Mouse (Mus musculus): Measurements from ENCODE around the gene Aida.
"Not testable (repeated sequence)": the region's sequence is repeated elsewhere in the genome, so short reads cannot be mapped to it uniquely, and the experiment has no call there.

Gene Aida

GRCm38 (mm10) chr1:183296465-183296864, at the start of gene Aida:
Gene Aida, plus strand, starts transcription at chr1:183296590.
- DNase-seq (ENCODE audit: low spot score in 2 of 2) = peak; percentile 63 to 68

GRCm38 (mm10) chr1:183248144-183248543, 48.2 kb upstream of the Aida start:
- no peak for DNase-seq (ENCODE audit: low spot score in 2 of 2)

GRCm38 (mm10) chr1:183250612-183251011, 45.8 kb upstream of the Aida start:
- DNase-seq (ENCODE audit: low spot score in 2 of 2) = no peak

GRCm38 (mm10) chr1:183251818-183252217, 44.6 kb upstream of the Aida start:
- no peak for DNase-seq (ENCODE audit: low spot score in 2 of 2)

- no peak for DNase-seq (ENCODE audit: low spot score in 2 of 2)
These were observed 43.8 kb upstream of the Aida start for GRCm38 (mm10) chr1:183252574-183252973.

- DNase-seq (ENCODE audit: low spot score in 2 of 2) = peak in 1 of 2 experiments; percentile 15
These were observed 32.0 kb upstream of the Aida start for GRCm38 (mm10) chr1:183264145-183265008.

- DNase-seq (ENCODE audit: low spot score in 2 of 2) = peak; percentile 10 to 25
These were observed 30.4 kb upstream of the Aida start for GRCm38 (mm10) chr1:183265921-183266467.

GRCm38 (mm10) chr1:183267666-183268065, 28.7 kb upstream of the Aida start:
- DNase-seq (ENCODE audit: low spot score in 2 of 2) = no peak

GRCm38 (mm10) chr1:183272867-183273818, 23.2 kb upstream of the Aida start:
- no peak for DNase-seq (ENCODE audit: low spot score in 2 of 2)

- DNase-seq (ENCODE audit: low spot score in 2 of 2) = no peak
These were observed 22.0 kb upstream of the Aida start for GRCm38 (mm10) chr1:183274385-183274784.

GRCm38 (mm10) chr1:183275763-183276162, 20.6 kb upstream of the Aida start:
- no peak for DNase-seq (ENCODE audit: low spot score in 2 of 2)

GRCm38 (mm10) chr1:183288351-183288750, 8.0 kb upstream of the Aida start:
- no peak for DNase-seq (ENCODE audit: low spot score in 2 of 2)

- DNase-seq (ENCODE audit: low spot score in 2 of 2) = no peak
These were observed 6.8 kb upstream of the Aida start for GRCm38 (mm10) chr1:183289576-183289975.

- peak; percentile 95 for DNase-seq (ENCODE audit: low spot score in 2 of 2)
These were observed 540 bp downstream of the Aida start, which contains the start of gene Brox for GRCm38 (mm10) chr1:183296877-183297383. Gene Brox, minus strand, starts transcription at chr1:183297269.

- peak in 1 of 2 experiments; percentile 57 for DNase-seq (ENCODE audit: low spot score in 2 of 2)
These were observed 1.1 kb downstream of the Aida start for GRCm38 (mm10) chr1:183297473-183297885.

- peak; percentile 86 to 89 for DNase-seq (ENCODE audit: low spot score in 2 of 2)
These were observed 1.6 kb downstream of the Aida start for GRCm38 (mm10) chr1:183297886-183298489.

- peak; percentile 95 to 96 for DNase-seq (ENCODE audit: low spot score in 2 of 2)
These were observed 2.8 kb downstream of the Aida start for GRCm38 (mm10) chr1:183299161-183299560.

- DNase-seq (ENCODE audit: low spot score in 2 of 2) = no peak
These were observed 11.2 kb downstream of the Aida start for GRCm38 (mm10) chr1:183307555-183307954.

- no peak for DNase-seq (ENCODE audit: low spot score in 2 of 2)
These were observed 12.1 kb downstream of the Aida start for GRCm38 (mm10) chr1:183308476-183308875.

GRCm38 (mm10) chr1:183309601-183310000, 13.2 kb downstream of the Aida start:
- not testable (repeated sequence) for DNase-seq (ENCODE audit: low spot score in 2 of 2)

GRCm38 (mm10) chr1:183312076-183312475, 15.7 kb downstream of the Aida start:
- DNase-seq (ENCODE audit: low spot score in 2 of 2) = no peak

Measured in spleen, postnatal 36 days (tissue).